Mouse (Mus musculus) G1E (cell line): ENCODE results near the gene Tmem242. TPM values are rescaled to one million over a fixed set of nuclear protein-coding genes. Genes with fewer than 3 reads are reported as not detected.

Experiments used
- ATAC-seq: 2 replicates; pipeline ENCODE4 v1.8.0; 2016; ENCODE audit warnings: mild to moderate bottlenecking; ENCODE audit not compliant: insufficient number of reproducible peaks, poor library complexity, low FRiP score, severe bottlenecking; ENCODE audit errors: extremely low read depth
- DNase-seq: peaks from one replicate; pipeline ENCODE4 v3.0.0; 2012; ENCODE audit warnings: low spot score
- H3K27me3 ChIP-seq: 2 replicates; pipeline ENCODE4 v1.6.1; 2012; ENCODE audit warnings: mild to moderate bottlenecking, low read length, inconsistent platforms; ENCODE audit not compliant: insufficient read depth
- H3K36me3 ChIP-seq: replicated peaks from 2 replicates; pipeline ENCODE3; 2012; ENCODE audit warnings: mild to moderate bottlenecking, inconsistent platforms
- H3K4me1 ChIP-seq: 2 replicates; pipeline ENCODE4 v1.6.1; 2012; ENCODE audit warnings: low read depth, low read length, inconsistent platforms, mixed read lengths; ENCODE audit not compliant: insufficient read depth
- H3K4me3 ChIP-seq: 2 replicates; pipeline ENCODE4 v1.5.1; 2012; ENCODE audit warnings: low read depth, mild to moderate bottlenecking, inconsistent platforms, low read length, moderate library complexity, mixed read lengths
- H3K9me3 ChIP-seq: replicated peaks from 2 replicates; pipeline ENCODE4 v1.6.1; 2012; ENCODE audit warnings: inconsistent platforms
- CTCF ChIP-seq: IDR thresholded peaks from 2 replicates; pipeline ENCODE4 v1.5.1; 2012; ENCODE audit warnings: low read depth, low read length, inconsistent platforms, mixed read lengths
- GATA1 ChIP-seq: IDR thresholded peaks from 2 replicates; pipeline ENCODE4 v1.6.1; 2012; ENCODE audit warnings: borderline replicate concordance, low read length, inconsistent platforms, mixed read lengths
- GATA2 ChIP-seq: IDR thresholded peaks from 2 replicates; pipeline ENCODE4 v1.6.1; 2012; ENCODE audit warnings: low read depth, low read length, inconsistent platforms, borderline replicate concordance
- POLR2AphosphoS5 ChIP-seq: IDR thresholded peaks from 2 replicates; pipeline ENCODE4 v1.6.1; 2012; ENCODE audit warnings: low read depth, low read length, inconsistent platforms; ENCODE audit not compliant: insufficient replicate concordance
- TAL1 ChIP-seq: conservative IDR thresholded peaks from 2 replicates; pipeline ENCODE4 v1.6.1; 2012; ENCODE audit warnings: low read depth, low read length, inconsistent platforms, mixed read lengths
- polyA plus RNA-seq: library from polyadenylated mRNA; stranded (reverse); fragments of >175 nt; gene quantifications from 2 replicates; pipeline ENCODE4 v1.2.3, GENCODE M21; 2012
- total RNA-seq, 2 experiments: library from RNA; stranded (forward) in 1 of 2; stranded (reverse) in 1 of 2; fragments of 200-1000 nt in 1 of 2; fragments of >200 nt in 1 of 2; fragmentation: Nextera tagmentation in 1 of 2; gene quantifications; 2 replicates each; pipeline ENCODE4 v1.2.3; 2014 to 2017

Tmem242 gene
- total and polyA plus RNA-seq, 3 experiments, result 22.7 to 73.1 (median 52.6) TPM

GRCm38 (mm10) chr17:5402069-5402468 is 38.0 kb downstream of the Tmem242 start:
- ATAC-seq, result no peak
- TF ChIP-seq CTCF (peak; percentile 91), POLR2AphosphoS5 (no peak)
- Histone ChIP-seq H3K4me1 (peaks cover 18% of the 10 kb centered on the region), H3K9me3 (no peaks in the 10 kb centered on the region), H3K36me3 (no peaks in the 10 kb centered on the region), H3K4me3 (no peak overlapping the region), H3K27me3 (peaks cover 64% of the 10 kb centered on the region)
- peak; percentile 41 for DNase-seq

GRCm38 (mm10) chr17:5401288-5401687 is 38.8 kb downstream of the Tmem242 start:
- Histone ChIP-seq H3K4me3 (no peak overlapping the region), H3K9me3 (no peaks in the 10 kb centered on the region), H3K36me3 (no peaks in the 10 kb centered on the region), H3K4me1 (peaks cover 13% of the 10 kb centered on the region), H3K27me3 (peaks cover 60% of the 10 kb centered on the region)
- ATAC-seq, result no peak
- DNase-seq, result no peak
- TF ChIP-seq GATA2, result no peak
- no peak for TF ChIP-seq GATA1

GRCm38 (mm10) chr17:5400435-5401090 is 39.5 kb downstream of the Tmem242 start:
- no peak for TF ChIP-seq TAL1
- no peak for TF ChIP-seq CTCF
- Histone ChIP-seq H3K9me3 (no peaks in the 10 kb centered on the region), H3K27me3 (peaks cover 66% of the 10 kb centered on the region), H3K4me1 (peaks cover 12% of the 10 kb centered on the region), H3K36me3 (no peaks in the 10 kb centered on the region), H3K4me3 (no peak overlapping the region)
- ATAC-seq (no peak), DNase-seq (no peak)

GRCm38 (mm10) chr17:5397148-5398007 is 42.7 kb downstream of the Tmem242 start:
- ATAC-seq (0 out of 2 replicates have a peak, but pooled peaks have one; percentile 28), DNase-seq (peak; percentile 65)
- Histone ChIP-seq H3K9me3 (no peaks in the 10 kb centered on the region), H3K27me3 (peaks cover 50% of the 10 kb centered on the region), H3K36me3 (no peaks in the 10 kb centered on the region), H3K4me1 (peaks cover 9% of the 10 kb centered on the region), H3K4me3 (no peak overlapping the region; the same call in 1 of the 2 replicates)
- TF ChIP-seq TAL1 (no peak), CTCF (peak; percentile 96)

- Histone ChIP-seq H3K36me3 (no peaks in the 10 kb centered on the region), H3K9me3 (no peaks in the 10 kb centered on the region), H3K27me3 (peaks cover 43% of the 10 kb centered on the region), H3K4me3 (no peak overlapping the region), H3K4me1 (peaks cover 5% of the 10 kb centered on the region)
- DNase-seq (no peak), ATAC-seq (no peak)
- TF ChIP-seq POLR2AphosphoS5 (no peak), GATA2 (no peak), TAL1 (no peak), GATA1 (no peak), CTCF (no peak)
These were observed 43.8 kb downstream of the Tmem242 start for GRCm38 (mm10) chr17:5396213-5396612.

- peaks cover 40% of the 10 kb centered on the region for H3K27me3 ChIP-seq
- no peak for ATAC-seq
- H3K36me3 ChIP-seq, result no peaks in the 10 kb centered on the region
- H3K9me3 ChIP-seq, result no peaks in the 10 kb centered on the region
- TF ChIP-seq CTCF (no peak), POLR2AphosphoS5 (no peak), GATA1 (no peak), GATA2 (no peak), TAL1 (no peak)
- no peak for DNase-seq
- no peak overlapping the region for H3K4me3 ChIP-seq
- peaks cover 5% of the 10 kb centered on the region for H3K4me1 ChIP-seq
These were observed 44.4 kb downstream of the Tmem242 start for GRCm38 (mm10) chr17:5395454-5396205.
